Mouse (Mus musculus): ENCODE data around the gene Ddi2. TPM values are rescaled to one million over a fixed set of nuclear protein-coding genes. Genes with fewer than 3 reads are reported as not detected.

The Ddi2 gene
- polyA plus RNA-seq, 1 experiment: 21.1 TPM

GRCm38 (mm10) chr4:141723673-141724068 is 452 bp upstream of the Ddi2 start:
- H3K4me1 ChIP-seq (ENCODE audit: control insufficient read depth, insufficient read depth, low read length): peaks cover 6% of the 10 kb centered on the region; the same call in 1 of the 2 replicates
- 2% methylated on average over 13 of the region's 13 CpGs for WGBS
- no peak for DNase-seq
- peak overlapping the region; percentile 32; the same call in 1 of the 2 replicates for H3K27ac ChIP-seq (ENCODE audit: insufficient read depth, low read length)
- TF ChIP-seq POLR2A (IDR thresholded peaks at IDR 0.05; ENCODE audit: borderline replicate concordance, insufficient read depth, low read length): no peak
- no peak for TF ChIP-seq CTCF (IDR thresholded peaks at IDR 0.05; ENCODE audit: borderline replicate concordance, insufficient read depth, low read depth, low read length)
- H3K4me3 ChIP-seq (replicated peaks; ENCODE audit: insufficient read depth, low read depth, low read length): peak overlapping the region; percentile 69
- no peaks in the 10 kb centered on the region for H3K27me3 ChIP-seq (ENCODE audit: control insufficient read depth, insufficient read depth, low read length)

GRCm38 (mm10) chr4:141721961-141722360 is 1.3 kb downstream of the Ddi2 start:
- H3K27ac ChIP-seq (ENCODE audit: insufficient read depth, low read length): no peak overlapping the region
- TF ChIP-seq POLR2A (IDR thresholded peaks at IDR 0.05; ENCODE audit: borderline replicate concordance, insufficient read depth, low read length): no peak
- no peak for TF ChIP-seq CTCF (IDR thresholded peaks at IDR 0.05; ENCODE audit: borderline replicate concordance, insufficient read depth, low read depth, low read length)
- H3K4me1 ChIP-seq (ENCODE audit: control insufficient read depth, insufficient read depth, low read length): peaks cover 6% of the 10 kb centered on the region; the same call in 1 of the 2 replicates
- H3K27me3 ChIP-seq (ENCODE audit: control insufficient read depth, insufficient read depth, low read length): no peaks in the 10 kb centered on the region
- DNase-seq: no peak
- H3K4me3 ChIP-seq (replicated peaks; ENCODE audit: insufficient read depth, low read depth, low read length): peak overlapping the region; percentile 80
- WGBS: 27% methylated on average over 6 of the region's 6 CpGs

- 61% methylated on average over 6 of the region's 6 CpGs for WGBS
- Histone ChIP-seq H3K27me3 (ENCODE audit: control insufficient read depth, insufficient read depth, low read length) (no peaks in the 10 kb centered on the region), H3K4me3 (replicated peaks; ENCODE audit: insufficient read depth, low read depth, low read length) (no peak overlapping the region), H3K4me1 (ENCODE audit: control insufficient read depth, insufficient read depth, low read length) (peaks cover 6% of the 10 kb centered on the region), H3K27ac (ENCODE audit: insufficient read depth, low read length) (no peak overlapping the region)
- TF ChIP-seq CTCF (IDR thresholded peaks at IDR 0.05; ENCODE audit: borderline replicate concordance, insufficient read depth, low read depth, low read length) (no peak), POLR2A (IDR thresholded peaks at IDR 0.05; ENCODE audit: borderline replicate concordance, insufficient read depth, low read length) (no peak)
- no peak for DNase-seq
Observed at GRCm38 (mm10) chr4:141720761-141721523, 2.3 kb downstream of the Ddi2 start.

GRCm38 (mm10) chr4:141719304-141719703 is 3.9 kb downstream of the Ddi2 start:
- no peak overlapping the region for H3K27ac ChIP-seq (ENCODE audit: insufficient read depth, low read length)

GRCm38 (mm10) chr4:141717633-141718032 is 5.6 kb downstream of the Ddi2 start:
- TF ChIP-seq CTCF (IDR thresholded peaks at IDR 0.05; ENCODE audit: borderline replicate concordance, insufficient read depth, low read depth, low read length) (no peak), POLR2A (IDR thresholded peaks at IDR 0.05; ENCODE audit: borderline replicate concordance, insufficient read depth, low read length) (no peak)
- Histone ChIP-seq H3K4me1 (ENCODE audit: control insufficient read depth, insufficient read depth, low read length) (peaks cover 13% of the 10 kb centered on the region), H3K27me3 (ENCODE audit: control insufficient read depth, insufficient read depth, low read length) (no peaks in the 10 kb centered on the region), H3K27ac (ENCODE audit: insufficient read depth, low read length) (no peak overlapping the region), H3K4me3 (replicated peaks; ENCODE audit: insufficient read depth, low read depth, low read length) (no peak overlapping the region)
- 87% methylated on average over 4 of the region's 4 CpGs for WGBS
- DNase-seq: no peak

More at GRCm38 (mm10) chr4:141719304-141719703, 3.9 kb downstream of the Ddi2 start:
- TF ChIP-seq CTCF (IDR thresholded peaks at IDR 0.05; ENCODE audit: borderline replicate concordance, insufficient read depth, low read depth, low read length): no peak
- no peak for TF ChIP-seq POLR2A (IDR thresholded peaks at IDR 0.05; ENCODE audit: borderline replicate concordance, insufficient read depth, low read length)
- H3K4me3 ChIP-seq (replicated peaks; ENCODE audit: insufficient read depth, low read depth, low read length): no peak overlapping the region
- no peak for DNase-seq
- 98% methylated on average over 1 of the region's 1 CpGs for WGBS
- no peaks in the 10 kb centered on the region for H3K27me3 ChIP-seq (ENCODE audit: control insufficient read depth, insufficient read depth, low read length)
- peaks cover 13% of the 10 kb centered on the region for H3K4me1 ChIP-seq (ENCODE audit: control insufficient read depth, insufficient read depth, low read length)

GRCm38 (mm10) chr4:141715027-141715426 is 8.2 kb downstream of the Ddi2 start:
- Histone ChIP-seq H3K4me3 (replicated peaks; ENCODE audit: insufficient read depth, low read depth, low read length) (no peak overlapping the region), H3K27ac (ENCODE audit: insufficient read depth, low read length) (no peak overlapping the region), H3K4me1 (ENCODE audit: control insufficient read depth, insufficient read depth, low read length) (peaks cover 7% of the 10 kb centered on the region), H3K27me3 (ENCODE audit: control insufficient read depth, insufficient read depth, low read length) (no peaks in the 10 kb centered on the region)
- peak in 1 of 2 experiments; percentile 14 for DNase-seq
- TF ChIP-seq CTCF (IDR thresholded peaks at IDR 0.05; ENCODE audit: borderline replicate concordance, insufficient read depth, low read depth, low read length) (no peak), POLR2A (IDR thresholded peaks at IDR 0.05; ENCODE audit: borderline replicate concordance, insufficient read depth, low read length) (no peak)
- 42% methylated on average over 2 of the region's 2 CpGs for WGBS

GRCm38 (mm10) chr4:141713598-141714142 is 9.5 kb downstream of the Ddi2 start:
- Histone ChIP-seq H3K4me1 (ENCODE audit: control insufficient read depth, insufficient read depth, low read length) (peaks cover 7% of the 10 kb centered on the region), H3K4me3 (replicated peaks; ENCODE audit: insufficient read depth, low read depth, low read length) (no peak overlapping the region)
- WGBS: 95% methylated on average over 5 of the region's 5 CpGs

GRCm38 (mm10) chr4:141711250-141711649 is 12.0 kb downstream of the Ddi2 start:
- DNase-seq: no peak
- H3K4me1 ChIP-seq (ENCODE audit: control insufficient read depth, insufficient read depth, low read length): peaks cover 7% of the 10 kb centered on the region
- no peak overlapping the region for H3K27ac ChIP-seq (ENCODE audit: insufficient read depth, low read length)
- no peaks in the 10 kb centered on the region for H3K27me3 ChIP-seq (ENCODE audit: control insufficient read depth, insufficient read depth, low read length)
- TF ChIP-seq CTCF (IDR thresholded peaks at IDR 0.05; ENCODE audit: borderline replicate concordance, insufficient read depth, low read depth, low read length): no peak
- no peak for TF ChIP-seq POLR2A (IDR thresholded peaks at IDR 0.05; ENCODE audit: borderline replicate concordance, insufficient read depth, low read length)
- WGBS: 100% methylated on average over 1 of the region's 1 CpGs
- H3K4me3 ChIP-seq (replicated peaks; ENCODE audit: insufficient read depth, low read depth, low read length): no peak overlapping the region

More at GRCm38 (mm10) chr4:141713598-141714142, 9.5 kb downstream of the Ddi2 start:
- TF ChIP-seq POLR2A (IDR thresholded peaks at IDR 0.05; ENCODE audit: borderline replicate concordance, insufficient read depth, low read length) (no peak), CTCF (IDR thresholded peaks at IDR 0.05; ENCODE audit: borderline replicate concordance, insufficient read depth, low read depth, low read length) (no peak)
- no peaks in the 10 kb centered on the region for H3K27me3 ChIP-seq (ENCODE audit: control insufficient read depth, insufficient read depth, low read length)
- H3K27ac ChIP-seq (ENCODE audit: insufficient read depth, low read length): no peak overlapping the region
- DNase-seq: no peak
